Mouse (Mus musculus) C2C12 (cell line): ENCODE measurements at regions not wholly inside any gene's neighbourhood (a gene's known extent, or its start where the extent isn't known, plus 50 kb on each side); places are given as distances from the start of the nearest gene placed in this dataset.

ENCODE experiments used
- H3K27me3 ChIP-seq: one replicate; pipeline ENCODE4 v1.6.1; 2011; ENCODE audit not compliant: control insufficient read depth, insufficient read depth, insufficient read length
- H3K36me3 ChIP-seq: one replicate; pipeline ENCODE4 v1.6.1; 2011; ENCODE audit not compliant: control insufficient read depth, insufficient read depth
- H3K4me3 ChIP-seq: one replicate; pipeline ENCODE4 v1.5.1; 2011; ENCODE audit warnings: mild to moderate bottlenecking, control low read depth; ENCODE audit not compliant: poor library complexity, insufficient read depth, severe bottlenecking
- H3K79me2 ChIP-seq: one replicate; pipeline ENCODE4 v1.6.1; 2011; ENCODE audit not compliant: control insufficient read depth, insufficient read depth
- H3K79me3 ChIP-seq: one replicate; pipeline ENCODE4 v1.6.1; 2011; ENCODE audit warnings: low read depth, control low read depth
- H3ac ChIP-seq: one replicate; pipeline ENCODE3; 2011; ENCODE audit warnings: low read depth; ENCODE audit not compliant: control insufficient read depth, insufficient read length
- CEBPB ChIP-seq: IDR thresholded peaks from one replicate; pipeline ENCODE4 v1.6.1; 2011; ENCODE audit warnings: low read depth, mild to moderate bottlenecking, control low read depth, moderate library complexity
- CTCF ChIP-seq: IDR thresholded peaks from one replicate; pipeline ENCODE4 v1.5.1; 2011; ENCODE audit not compliant: control insufficient read depth, insufficient read depth, insufficient read length
- FOSL1 ChIP-seq: IDR thresholded peaks from one replicate; pipeline ENCODE4 v1.8.0; 2011; ENCODE audit warnings: mild to moderate bottlenecking, low read length; ENCODE audit not compliant: poor library complexity, insufficient read depth, severe bottlenecking
- MAX ChIP-seq: IDR thresholded peaks from one replicate; pipeline ENCODE4 v1.6.1; 2011; ENCODE audit warnings: mild to moderate bottlenecking, control low read depth
- MYOD1 ChIP-seq: IDR thresholded peaks from one replicate; pipeline ENCODE4 v1.6.1; 2011; ENCODE audit warnings: low read depth; ENCODE audit not compliant: control insufficient read depth, insufficient read length
- MYOG ChIP-seq: IDR thresholded peaks from one replicate; pipeline ENCODE4 v1.6.1; 2011; ENCODE audit not compliant: control insufficient read depth, insufficient read length; ENCODE audit errors: extremely low read depth
- USF1 ChIP-seq: IDR thresholded peaks from one replicate; pipeline ENCODE4 v1.6.1; 2011; ENCODE audit warnings: low read depth, mild to moderate bottlenecking, control low read depth, moderate library complexity

DNA sequence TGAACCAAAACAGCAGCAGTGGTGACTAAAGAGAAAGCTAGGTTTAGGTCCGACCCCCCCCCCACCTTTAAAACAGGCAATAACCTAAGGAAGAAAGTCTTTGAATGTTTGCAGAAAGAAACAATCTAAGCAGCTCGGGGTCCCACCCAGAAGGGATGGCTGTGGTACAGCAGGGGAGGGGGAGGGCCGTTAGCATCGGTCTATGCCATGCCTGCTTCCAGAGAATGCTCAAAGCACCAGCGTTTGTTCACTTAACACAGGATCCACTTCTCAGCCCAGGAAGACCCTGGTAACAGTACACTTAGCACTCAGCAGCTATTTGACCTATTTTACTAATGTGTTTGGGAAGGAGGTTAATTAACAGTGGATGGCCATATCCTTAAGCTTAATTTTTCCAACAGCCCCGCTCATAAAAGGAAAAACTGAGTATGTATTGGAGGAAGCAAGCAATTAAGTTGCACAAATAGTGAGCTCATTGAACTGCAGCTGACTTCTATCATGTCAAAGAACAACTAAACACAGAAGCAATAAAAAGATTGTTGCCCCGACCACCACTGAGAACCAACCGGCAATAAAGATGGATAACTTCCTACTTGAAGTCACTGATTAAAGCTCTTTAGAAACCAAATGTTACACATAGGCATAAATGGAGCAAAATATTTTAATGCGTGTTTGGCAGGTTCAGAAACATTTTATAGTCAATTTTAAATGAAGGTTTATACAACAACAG lies 176.4 kb upstream of the Bmp4 start:
- Histone ChIP-seq H3K27me3 (no peaks in the 10 kb centered on the region), H3K36me3 (no peaks in the 10 kb centered on the region), H3K79me3 (no peaks in the 10 kb centered on the region), H3K4me3 (no peak overlapping the region), H3K79me2 (no peaks in the 10 kb centered on the region), H3ac (no peak overlapping the region)
- TF ChIP-seq MAX: no peak
- no peak for TF ChIP-seq CTCF

DNA sequence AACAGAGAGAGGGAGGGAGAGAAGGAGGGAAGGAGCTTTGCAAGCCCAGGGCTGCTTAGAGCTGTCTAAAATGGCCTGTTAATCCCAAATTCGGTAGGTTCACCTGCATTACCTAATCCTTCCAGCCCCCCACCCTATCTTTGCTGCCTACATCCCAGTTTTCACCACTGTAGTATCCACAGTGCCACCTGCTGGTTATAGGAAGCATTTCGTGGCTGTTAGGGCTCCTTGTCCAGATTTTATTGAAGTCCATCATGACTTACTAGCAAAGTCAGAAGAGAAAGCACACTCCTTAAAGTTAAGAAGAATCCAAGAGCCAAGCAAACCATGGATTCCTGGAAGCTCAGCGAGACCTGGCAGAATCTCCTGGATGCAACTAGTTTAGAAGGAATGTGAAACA lies 174.5 kb upstream of the Bmp4 start:
- H3K79me2 ChIP-seq: no peaks in the 10 kb centered on the region

GRCm38 (mm10) chr14:46562016-46562415 lies 171.5 kb upstream of the Bmp4 start:
- TF ChIP-seq USF1: no peak
- Histone ChIP-seq H3K79me2 (no peaks in the 10 kb centered on the region), H3K4me3 (no peak overlapping the region), H3ac (no peak overlapping the region), H3K36me3 (no peaks in the 10 kb centered on the region), H3K79me3 (no peaks in the 10 kb centered on the region), H3K27me3 (no peaks in the 10 kb centered on the region)

More for the DNA sequence above, 174.5 kb upstream of the Bmp4 start:
- Histone ChIP-seq H3K36me3 (no peaks in the 10 kb centered on the region), H3K79me3 (no peaks in the 10 kb centered on the region), H3ac (no peak overlapping the region), H3K4me3 (no peak overlapping the region), H3K27me3 (no peaks in the 10 kb centered on the region)
- TF ChIP-seq FOSL1 (no peak), CTCF (peak; percentile 12), USF1 (no peak)

DNA sequence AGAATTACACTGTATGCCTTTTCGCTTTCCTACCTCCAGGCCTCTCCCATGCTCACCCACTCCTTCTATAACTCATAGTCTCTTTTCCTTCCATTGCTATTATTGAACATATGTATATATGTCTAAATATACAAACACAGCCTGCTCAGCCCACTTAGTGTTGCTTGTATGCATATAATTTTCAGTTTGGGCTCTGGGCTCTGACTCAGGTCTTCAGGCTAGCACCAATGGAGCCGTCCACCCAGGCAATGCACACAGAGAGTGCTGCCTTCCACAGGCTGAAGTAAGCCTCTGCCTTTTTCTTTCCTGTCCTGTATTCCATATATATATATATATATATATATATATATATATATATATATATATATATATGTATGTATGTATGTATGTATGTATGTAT lies 162.8 kb upstream of the Bmp4 start:
- H3ac ChIP-seq: no peak overlapping the region
- H3K4me3 ChIP-seq: no peak overlapping the region
- H3K79me2 ChIP-seq: no peaks in the 10 kb centered on the region
- TF ChIP-seq CEBPB (no peak), MYOD1 (no peak), MAX (no peak), CTCF (no peak), MYOG (no peak), USF1 (no peak), FOSL1 (no peak)
- H3K79me3 ChIP-seq: no peaks in the 10 kb centered on the region
- H3K36me3 ChIP-seq: no peaks in the 10 kb centered on the region
- H3K27me3 ChIP-seq: no peaks in the 10 kb centered on the region

- Histone ChIP-seq H3K4me3 (no peak overlapping the region), H3K79me2 (no peaks in the 10 kb centered on the region), H3K79me3 (no peaks in the 10 kb centered on the region), H3K27me3 (no peaks in the 10 kb centered on the region), H3ac (no peak overlapping the region), H3K36me3 (no peaks in the 10 kb centered on the region)
- TF ChIP-seq USF1 (no peak), MYOD1 (no peak), CEBPB (no peak), FOSL1 (no peak), MYOG (no peak), MAX (no peak), CTCF (no peak)
These were observed 155.7 kb upstream of the Bmp4 start for GRCm38 (mm10) chr14:46546146-46546545.

- Histone ChIP-seq H3K79me3 (no peaks in the 10 kb centered on the region), H3K27me3 (no peaks in the 10 kb centered on the region), H3K79me2 (no peaks in the 10 kb centered on the region), H3ac (no peak overlapping the region), H3K36me3 (no peaks in the 10 kb centered on the region), H3K4me3 (no peak overlapping the region)
- TF ChIP-seq FOSL1 (no peak), MAX (no peak), MYOD1 (no peak), USF1 (no peak), CEBPB (no peak), MYOG (no peak), CTCF (no peak)
These were observed 149.2 kb upstream of the Bmp4 start for GRCm38 (mm10) chr14:46539466-46540187.
